Mouse (Mus musculus) right cerebral cortex, postnatal 36 days (tissue): ENCODE measurements around the gene Urad.

Experiments used
- DNase-seq, 2 experiments: peaks; one replicate each; pipeline ENCODE4 v3.0.0; 2022; ENCODE audit warnings: low spot score in 2 of 2, mixed read lengths in 1 of 2

Gene Urad

DNA sequence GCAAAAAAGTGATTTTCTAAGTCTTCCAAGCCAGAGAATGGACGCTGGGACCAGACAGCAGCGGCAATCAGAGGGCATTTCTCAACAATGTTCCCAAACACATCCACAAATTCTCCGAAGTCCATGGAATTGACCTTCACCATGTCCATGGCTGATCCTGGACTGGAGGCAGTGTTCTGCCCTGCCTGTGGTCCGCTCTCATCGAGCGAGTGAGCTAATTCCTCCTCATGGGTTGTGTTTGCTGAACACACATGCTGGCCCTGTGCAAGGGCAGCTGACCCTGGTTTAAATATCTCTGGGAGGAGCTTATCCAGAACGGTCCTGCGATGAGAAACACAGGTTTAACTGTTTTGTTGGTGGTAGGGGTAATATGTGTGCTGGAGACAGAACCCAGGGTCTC is at the start of gene Urad:
TSS of gene Urad (minus strand) at position 258 of the 400 bp plus-strand sequence.
- DNase-seq: no peak

- DNase-seq: no peak
Observed at GRCm38 (mm10) chr5:147370276-147370675, 48.0 kb upstream of the Urad start.

- no peak for DNase-seq
Observed at GRCm38 (mm10) chr5:147368221-147368620, 46.0 kb upstream of the Urad start.

- DNase-seq: no peak
Observed at GRCm38 (mm10) chr5:147365995-147366765, 43.9 kb upstream of the Urad start.

- DNase-seq: no peak
Observed at GRCm38 (mm10) chr5:147363054-147363453, 40.8 kb upstream of the Urad start.

GRCm38 (mm10) chr5:147358481-147358880 is 36.2 kb upstream of the Urad start:
- DNase-seq: no peak

DNA sequence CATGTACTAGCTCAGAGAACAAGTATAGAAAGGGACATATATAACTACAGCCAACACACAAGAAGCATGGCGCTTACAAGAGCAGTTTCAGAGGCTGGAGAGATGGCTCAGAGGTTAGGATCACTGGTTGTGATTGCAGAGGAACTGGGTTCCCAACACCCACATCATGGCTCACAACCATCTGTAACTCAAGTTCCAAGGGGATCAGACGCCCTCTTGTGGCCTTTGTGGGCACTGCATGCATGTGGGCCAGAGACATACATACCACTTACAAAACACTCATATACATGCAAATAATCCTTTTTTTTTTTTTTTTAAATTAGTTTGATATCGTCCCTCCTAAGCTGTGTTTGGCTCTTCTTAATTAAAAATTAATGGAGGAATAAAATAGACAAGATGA is 35.3 kb upstream of the Urad start:
- no peak for DNase-seq

DNA sequence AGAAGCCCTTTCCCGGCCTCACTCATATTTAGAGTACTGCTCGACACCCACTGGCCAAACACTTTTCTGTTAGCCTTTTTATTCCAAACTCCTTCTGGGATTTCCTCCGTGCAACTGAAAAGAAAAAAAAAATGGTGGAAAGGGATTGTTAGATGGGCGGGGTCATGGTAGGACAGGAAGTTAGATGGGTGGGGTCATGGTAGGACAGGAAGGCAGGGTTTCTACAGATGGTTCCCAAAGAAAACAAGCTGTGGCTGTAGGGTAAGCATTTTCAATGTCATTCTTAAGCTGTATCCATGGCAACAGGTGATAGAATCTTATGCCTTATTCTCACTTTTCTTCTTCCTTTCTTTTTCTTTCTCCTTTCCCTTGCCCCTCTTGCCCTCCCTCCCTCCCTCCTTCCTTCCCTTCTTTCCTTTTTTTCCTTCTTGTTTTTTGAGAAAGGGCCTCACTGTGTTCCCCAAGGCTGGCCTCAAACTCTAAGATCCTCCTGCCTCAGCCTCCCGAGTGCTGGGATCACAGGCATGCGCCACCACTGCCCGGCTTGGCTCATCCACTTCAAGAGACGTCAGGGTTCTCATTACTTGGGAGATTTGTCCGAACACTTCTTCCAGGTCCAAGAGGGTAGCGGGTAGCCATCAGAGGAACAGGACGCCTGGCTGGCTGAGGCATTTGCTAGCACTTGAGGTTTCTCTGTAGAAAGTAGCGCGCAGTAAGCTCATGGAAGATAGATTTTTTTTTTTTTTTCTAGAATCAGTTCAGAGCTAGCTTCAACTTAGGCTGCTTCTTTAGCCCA is 34.2 kb upstream of the Urad start:
- no peak for DNase-seq

- DNase-seq: no peak
Observed at GRCm38 (mm10) chr5:147355788-147356187, 33.5 kb upstream of the Urad start.

DNA sequence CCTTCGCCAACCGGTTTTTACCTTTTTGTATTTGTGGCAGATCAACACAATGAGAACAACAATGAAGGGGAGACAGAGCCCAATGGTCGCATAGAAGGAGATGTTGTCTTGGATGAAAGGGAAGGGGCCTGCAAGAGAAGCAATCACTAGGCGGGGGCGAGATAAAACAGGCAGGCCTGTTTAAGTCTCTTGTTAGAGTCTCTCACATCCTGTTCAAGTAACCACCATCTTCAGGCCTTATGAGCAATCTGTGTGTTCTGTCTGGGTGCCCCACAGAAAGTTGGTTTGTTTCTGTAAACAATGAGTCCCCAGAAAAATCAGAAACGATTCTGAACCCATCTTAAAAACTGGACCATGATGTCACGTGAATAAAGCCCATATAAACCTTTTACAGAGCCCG is 32.7 kb upstream of the Urad start:
- no peak for DNase-seq

- peak; percentile 34 to 61 for DNase-seq
Observed at GRCm38 (mm10) chr5:147354161-147354780, 32.0 kb upstream of the Urad start.

GRCm38 (mm10) chr5:147351931-147352330 is 29.7 kb upstream of the Urad start:
- DNase-seq: no peak

GRCm38 (mm10) chr5:147345981-147346380 is 23.7 kb upstream of the Urad start:
- no peak for DNase-seq

GRCm38 (mm10) chr5:147343904-147344303 is 21.7 kb upstream of the Urad start:
- DNase-seq: no peak

DNA sequence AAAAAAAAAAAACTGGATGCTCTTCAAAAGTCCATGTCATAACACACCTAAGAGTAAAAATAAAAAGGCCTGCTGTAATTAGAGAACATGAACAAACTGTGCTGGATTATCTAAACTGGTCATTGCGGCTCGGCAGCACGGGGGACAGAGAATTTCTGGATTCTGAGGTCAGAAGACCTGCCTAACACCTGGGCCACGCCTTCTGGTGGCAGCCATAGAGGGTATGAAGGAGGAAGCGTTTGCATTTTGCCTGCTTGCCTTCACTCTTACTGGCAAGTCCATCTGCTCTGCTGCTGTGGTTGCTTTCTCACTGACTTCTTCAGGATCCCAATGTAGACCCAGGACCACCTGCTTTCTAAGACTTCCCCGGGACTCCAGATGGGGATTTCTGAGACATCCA is 20.7 kb upstream of the Urad start:
- no peak for DNase-seq

DNA sequence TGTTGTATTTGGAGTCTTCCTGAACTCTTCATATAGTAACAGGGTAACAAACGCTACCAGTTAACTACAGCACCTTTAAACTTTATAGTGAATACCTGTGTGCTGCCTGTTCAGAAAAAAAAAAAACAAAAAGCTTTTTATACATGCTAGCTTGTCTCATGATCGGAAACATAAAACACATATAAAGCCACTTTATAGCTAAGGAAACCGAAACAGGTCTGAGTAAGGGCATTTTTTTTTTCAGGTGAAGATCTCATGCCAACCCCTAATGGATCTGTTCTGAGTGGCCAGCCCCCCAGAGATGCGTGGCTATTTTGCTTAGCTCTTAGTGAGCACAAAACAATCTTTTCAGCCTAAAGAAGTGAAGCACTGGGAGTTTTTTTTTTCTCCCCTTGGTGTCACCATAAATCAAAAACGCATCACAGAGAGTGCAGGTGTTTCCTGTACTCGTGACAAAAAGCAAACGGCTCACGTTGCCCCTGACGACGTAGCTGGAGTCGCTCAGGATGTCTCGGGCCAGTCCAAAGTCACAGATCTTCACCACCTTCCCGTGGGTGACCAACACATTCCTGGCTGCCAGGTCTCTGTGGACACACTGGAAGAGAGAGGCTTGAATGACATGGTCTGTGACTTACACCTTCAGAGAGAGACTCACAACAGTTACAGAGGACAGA is 18.6 kb upstream of the Urad start:
- DNase-seq: no peak

GRCm38 (mm10) chr5:147339560-147339959 is 17.3 kb upstream of the Urad start:
- no peak for DNase-seq

GRCm38 (mm10) chr5:147338967-147339366 is 16.7 kb upstream of the Urad start:
- DNase-seq: no peak

DNA sequence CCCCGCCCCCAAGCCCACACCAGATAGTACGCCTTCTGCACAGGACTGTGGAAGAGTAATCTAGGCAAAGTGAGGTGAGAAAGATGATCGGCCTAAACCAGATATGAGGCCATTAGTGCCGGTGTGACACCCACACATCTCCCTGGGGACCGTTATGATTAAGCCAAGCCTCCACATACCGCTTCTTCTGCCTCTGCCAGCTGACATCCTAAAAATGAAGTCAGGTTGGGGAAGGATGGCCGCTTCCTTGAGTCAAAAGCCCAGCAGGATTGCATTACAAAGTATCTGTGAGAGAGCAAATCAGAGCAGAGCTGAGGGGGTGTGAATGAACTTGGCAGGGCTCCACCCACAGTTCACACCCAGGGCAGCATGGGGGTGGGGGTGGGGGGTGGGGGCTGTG is 10.5 kb upstream of the Urad start:
- no peak for DNase-seq

DNA sequence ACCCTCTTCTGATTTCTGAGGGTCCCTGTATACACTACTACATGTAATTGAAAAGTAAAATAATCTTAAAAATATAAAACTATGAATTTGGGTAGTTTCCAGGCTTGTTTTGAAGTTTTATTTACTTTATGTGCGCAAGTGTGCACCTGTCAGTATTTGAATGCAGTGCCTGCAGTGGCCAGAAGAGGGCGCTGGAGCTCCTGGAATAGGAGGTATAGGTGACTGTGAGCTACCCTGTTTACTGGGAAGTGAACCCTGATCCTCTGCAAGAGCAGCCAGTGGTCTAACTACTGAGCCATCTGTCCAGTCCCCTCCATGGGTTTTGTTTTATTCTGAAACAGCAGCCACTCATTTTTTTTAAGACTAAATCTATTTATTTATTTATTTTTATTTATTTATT is 9.3 kb upstream of the Urad start:
- no peak for DNase-seq

GRCm38 (mm10) chr5:147329946-147330345 is 7.7 kb upstream of the Urad start:
- no peak for DNase-seq

DNA sequence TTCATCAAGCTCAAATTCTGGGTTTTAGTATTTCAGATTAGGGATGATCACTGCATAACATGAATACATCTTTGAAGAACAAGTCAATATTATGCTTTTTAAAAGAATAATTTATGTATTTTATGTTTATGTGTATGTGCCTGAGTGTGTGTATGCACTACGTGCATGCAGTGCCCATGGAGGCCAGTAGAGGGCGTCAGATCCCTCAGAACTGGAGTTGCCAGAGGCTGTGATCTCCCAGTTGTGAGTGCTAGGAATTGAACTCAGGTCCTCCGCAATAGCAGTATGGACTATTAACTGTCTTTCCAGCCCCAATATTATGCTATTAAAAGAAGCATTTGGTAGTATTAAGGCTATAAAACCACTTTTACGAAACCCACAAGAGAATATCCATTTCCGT is 5.4 kb upstream of the Urad start:
- no peak for DNase-seq
